Mouse (Mus musculus): ENCODE measurements at regions not wholly inside any gene's neighbourhood (a gene's known extent, or its start where the extent isn't known, plus 50 kb on each side); places are given as distances from the start of the nearest gene placed in this dataset.

- Histone ChIP-seq H3K27ac (replicated peaks) (no peak overlapping the region), H3K9me3 (no peaks in the 10 kb centered on the region), H3K4me3 (no peak overlapping the region), H3K27me3 (replicated peaks; ENCODE audit: low read depth, poor library complexity, severe bottlenecking) (no peaks in the 10 kb centered on the region), H3K36me3 (replicated peaks) (no peaks in the 10 kb centered on the region), H3K4me1 (no peaks in the 10 kb centered on the region)
- DNase-seq (ENCODE audit: low spot score), result no peak
- WGBS, result 91% methylated on average over 2 of the region's 2 CpGs
Measured at GRCm38 (mm10) chr12:94691341-94692029, 1000.5 kb upstream of the Flrt2 start.

GRCm38 (mm10) chr12:94731391-94731790 is 960.6 kb upstream of the Flrt2 start:
- WGBS, result 85% methylated on average over 5 of the region's 5 CpGs
- Histone ChIP-seq H3K27ac (replicated peaks) (no peak overlapping the region), H3K4me1 (peaks cover 6% of the 10 kb centered on the region), H3K4me3 (no peak overlapping the region), H3K27me3 (replicated peaks; ENCODE audit: low read depth, poor library complexity, severe bottlenecking) (no peaks in the 10 kb centered on the region), H3K9me3 (no peaks in the 10 kb centered on the region), H3K36me3 (replicated peaks) (no peaks in the 10 kb centered on the region)
- no peak for DNase-seq (ENCODE audit: low spot score)

- DNase-seq (ENCODE audit: low spot score), result no peak
- no peaks in the 10 kb centered on the region for H3K27me3 ChIP-seq (replicated peaks; ENCODE audit: low read depth, poor library complexity, severe bottlenecking)
- H3K4me3 ChIP-seq, result no peak overlapping the region
- H3K36me3 ChIP-seq (replicated peaks), result no peaks in the 10 kb centered on the region
- H3K27ac ChIP-seq (replicated peaks), result no peak overlapping the region
- no peaks in the 10 kb centered on the region for H3K9me3 ChIP-seq
- 55% methylated on average over 4 of the region's 4 CpGs for WGBS
- H3K4me1 ChIP-seq, result peaks cover 18% of the 10 kb centered on the region
Measured at GRCm38 (mm10) chr12:94733179-94733578, 958.8 kb upstream of the Flrt2 start.

- peak; percentile 70 for DNase-seq (ENCODE audit: low spot score)
- H3K4me3 ChIP-seq, result no peak overlapping the region
- WGBS, result 43% methylated on average over 4 of the region's 4 CpGs
- H3K36me3 ChIP-seq (replicated peaks), result no peaks in the 10 kb centered on the region
- peaks cover 21% of the 10 kb centered on the region for H3K4me1 ChIP-seq
- H3K27me3 ChIP-seq (replicated peaks; ENCODE audit: low read depth, poor library complexity, severe bottlenecking), result no peaks in the 10 kb centered on the region
- peak overlapping the region; percentile 68 for H3K27ac ChIP-seq (replicated peaks)
- no peaks in the 10 kb centered on the region for H3K9me3 ChIP-seq
Measured at GRCm38 (mm10) chr12:94737263-94737662, 954.8 kb upstream of the Flrt2 start.

- Histone ChIP-seq H3K27me3 (replicated peaks; ENCODE audit: low read depth, poor library complexity, severe bottlenecking) (no peaks in the 10 kb centered on the region), H3K9me3 (no peaks in the 10 kb centered on the region), H3K4me3 (no peak overlapping the region), H3K27ac (replicated peaks) (no peak overlapping the region), H3K36me3 (replicated peaks) (no peaks in the 10 kb centered on the region), H3K4me1 (no peaks in the 10 kb centered on the region)
- DNase-seq (ENCODE audit: low spot score), result no peak
- 75% methylated on average over 6 of the region's 6 CpGs for WGBS
Measured at GRCm38 (mm10) chr12:94749747-94750515, 942.1 kb upstream of the Flrt2 start.

- 91% methylated on average over 2 of the region's 2 CpGs for WGBS
- Histone ChIP-seq H3K27me3 (replicated peaks; ENCODE audit: low read depth, poor library complexity, severe bottlenecking) (no peaks in the 10 kb centered on the region), H3K4me3 (no peak overlapping the region), H3K27ac (replicated peaks) (no peak overlapping the region), H3K36me3 (replicated peaks) (no peaks in the 10 kb centered on the region), H3K9me3 (no peaks in the 10 kb centered on the region), H3K4me1 (no peaks in the 10 kb centered on the region)
- no peak for DNase-seq (ENCODE audit: low spot score)
Measured at GRCm38 (mm10) chr12:94755754-94756153, 936.3 kb upstream of the Flrt2 start.

GRCm38 (mm10) chr12:94795913-94796615 is 896.0 kb upstream of the Flrt2 start:
- Histone ChIP-seq H3K36me3 (replicated peaks) (no peaks in the 10 kb centered on the region), H3K9me3 (no peaks in the 10 kb centered on the region), H3K4me1 (peaks cover 13% of the 10 kb centered on the region), H3K27me3 (replicated peaks; ENCODE audit: low read depth, poor library complexity, severe bottlenecking) (no peaks in the 10 kb centered on the region), H3K27ac (replicated peaks) (no peak overlapping the region), H3K4me3 (no peak overlapping the region)
- peak; percentile 58 for DNase-seq (ENCODE audit: low spot score)
- 27% methylated on average over 5 of the region's 5 CpGs for WGBS

- WGBS, result 79% methylated on average over 1 of the region's 1 CpGs
- Histone ChIP-seq H3K27ac (replicated peaks) (no peak overlapping the region), H3K4me3 (no peak overlapping the region), H3K36me3 (replicated peaks) (no peaks in the 10 kb centered on the region), H3K27me3 (replicated peaks; ENCODE audit: low read depth, poor library complexity, severe bottlenecking) (no peaks in the 10 kb centered on the region), H3K4me1 (no peaks in the 10 kb centered on the region), H3K9me3 (no peaks in the 10 kb centered on the region)
- no peak for DNase-seq (ENCODE audit: low spot score)
Measured at GRCm38 (mm10) chr12:94804692-94805091, 887.3 kb upstream of the Flrt2 start.

- no peak for DNase-seq (ENCODE audit: low spot score)
- Histone ChIP-seq H3K27ac (replicated peaks) (no peak overlapping the region), H3K27me3 (replicated peaks; ENCODE audit: low read depth, poor library complexity, severe bottlenecking) (no peaks in the 10 kb centered on the region), H3K4me1 (no peaks in the 10 kb centered on the region), H3K9me3 (no peaks in the 10 kb centered on the region), H3K36me3 (replicated peaks) (no peaks in the 10 kb centered on the region), H3K4me3 (no peak overlapping the region)
- 85% methylated on average over 2 of the region's 2 CpGs for WGBS
Measured at GRCm38 (mm10) chr12:94831400-94831799, 860.6 kb upstream of the Flrt2 start.

GRCm38 (mm10) chr12:94862720-94863119 is 829.3 kb upstream of the Flrt2 start:
- H3K27me3 ChIP-seq (replicated peaks; ENCODE audit: low read depth, poor library complexity, severe bottlenecking), result no peaks in the 10 kb centered on the region
- H3K4me1 ChIP-seq, result no peaks in the 10 kb centered on the region
- no peak for DNase-seq (ENCODE audit: low spot score)
- no peaks in the 10 kb centered on the region for H3K9me3 ChIP-seq
- no peak overlapping the region for H3K4me3 ChIP-seq
- H3K36me3 ChIP-seq (replicated peaks), result no peaks in the 10 kb centered on the region
- H3K27ac ChIP-seq (replicated peaks), result no peak overlapping the region

GRCm38 (mm10) chr12:94910816-94911215 is 781.2 kb upstream of the Flrt2 start:
- Histone ChIP-seq H3K27me3 (replicated peaks; ENCODE audit: low read depth, poor library complexity, severe bottlenecking) (no peaks in the 10 kb centered on the region), H3K9me3 (no peaks in the 10 kb centered on the region), H3K36me3 (replicated peaks) (no peaks in the 10 kb centered on the region), H3K27ac (replicated peaks) (no peak overlapping the region), H3K4me3 (no peak overlapping the region), H3K4me1 (no peaks in the 10 kb centered on the region)
- DNase-seq (ENCODE audit: low spot score), result no peak
- 83% methylated on average over 2 of the region's 2 CpGs for WGBS

- no peaks in the 10 kb centered on the region for H3K9me3 ChIP-seq
- no peak overlapping the region for H3K4me3 ChIP-seq
- H3K4me1 ChIP-seq, result no peaks in the 10 kb centered on the region
- no peaks in the 10 kb centered on the region for H3K27me3 ChIP-seq (replicated peaks; ENCODE audit: low read depth, poor library complexity, severe bottlenecking)
- DNase-seq (ENCODE audit: low spot score), result no peak
- H3K27ac ChIP-seq (replicated peaks), result no peak overlapping the region
- no peaks in the 10 kb centered on the region for H3K36me3 ChIP-seq (replicated peaks)
- WGBS, result 79% methylated on average over 6 of the region's 6 CpGs
Measured at GRCm38 (mm10) chr12:94943067-94943466, 749.0 kb upstream of the Flrt2 start.
